9 mouse cellular contexts compared by ENCODE assay signal in genomic region chr5:52363468-52364150, GRCm38 (mm10). TPM values are rescaled to one million over a fixed set of nuclear protein-coding genes. Genes with fewer than 3 reads are reported as not detected.
DNase-seq lines count a peak whose midpoint lies in the region; ATAC-seq and TF ChIP-seq lines count a peak whose summit lies in the region.
"Had no signal": no experiment of that assay in that cellular context is flagged by ENCODE, and none has a peak within 500 bp of the region (broad histone marks: within the 10 kb centered on the region; RNA-seq: fewer than 3 reads in every experiment).

Gene Sod3 (plus strand): TSS chr5:52363791.

- peak within 1 kb of the TSS; percentile 19; the same call in 1 of the 2 replicates for H3K4me2 ChIP-seq in lung, postnatal 0 days (replicated peaks; ENCODE audit: low read depth, low read length)
- H3K4me2 ChIP-seq: limb, embryonic 13.5 days had no signal

- DNase-seq in right cerebral cortex, adult 18-20 months, result peak; percentile 18
- no peak for DNase-seq in right cerebral cortex, postnatal 14 days
- peak; percentile 58 for DNase-seq in heart, postnatal 4 days
- DNase-seq in lung, postnatal 0 days (ENCODE audit: low spot score), result peak; percentile 60
- DNase-seq in yolk sac, embryonic 10.5 days (ENCODE audit: low spot score), result peak; percentile 77
- no peak for DNase-seq in limb, embryonic 10.5 days (ENCODE audit: low spot score)
- no peak for DNase-seq in layer of hippocampus, postnatal 10 days (ENCODE audit: low spot score in 2 of 2)

- peak; percentile 70 for ATAC-seq in lung, postnatal 0 days

- no peak for TF ChIP-seq EP300 in lung, postnatal 0 days (IDR thresholded peaks at IDR 0.05)

- peak within 1 kb of the TSS; percentile 49 for H3K27ac ChIP-seq in embryonic fibroblast, embryonic 13.5 days (ENCODE audit: insufficient read depth, low read length)
- H3K27ac ChIP-seq in lung, postnatal 0 days (ENCODE audit: low read length), result no peak within 1 kb of the TSS
- H3K27ac ChIP-seq in limb, embryonic 10.5 days, result no peak within 1 kb of the TSS
- H3K27ac ChIP-seq: limb, embryonic 13.5 days had no signal

- TF ChIP-seq CTCF in embryonic fibroblast, embryonic 13.5 days (IDR thresholded peaks at IDR 0.05; ENCODE audit: borderline replicate concordance, insufficient read depth, low read length), result no peak
- peak; percentile 16; the same call in 1 of the 2 replicates for TF ChIP-seq CTCF in lung, postnatal 0 days (IDR thresholded peaks at IDR 0.05)

- no peaks in the 10 kb centered on the region for H3K4me1 ChIP-seq in embryonic fibroblast, embryonic 13.5 days (ENCODE audit: control insufficient read depth, insufficient read depth, low read length)
- H3K4me1 ChIP-seq in lung, postnatal 0 days (ENCODE audit: insufficient read depth, low read depth, low read length), result peaks cover 12% of the 10 kb centered on the region
- peaks cover 17% of the 10 kb centered on the region for H3K4me1 ChIP-seq in limb, embryonic 10.5 days

- 18% methylated on average over 11 of the region's 11 CpGs for WGBS in lung, postnatal 0 days
- 24% methylated on average over 11 of the region's 11 CpGs for WGBS in limb, embryonic 10.5 days

- peak; percentile 67 for TF ChIP-seq POLR2A in embryonic fibroblast, embryonic 13.5 days (IDR thresholded peaks at IDR 0.05; ENCODE audit: low read depth, low read length)

- H3K27me3 ChIP-seq in lung, postnatal 0 days (replicated peaks; ENCODE audit: insufficient read depth, low read length), result no peaks in the 10 kb centered on the region
- peaks cover 8% of the 10 kb centered on the region for H3K27me3 ChIP-seq in limb, embryonic 10.5 days (ENCODE audit: low read depth, poor library complexity, severe bottlenecking)

- no peaks in the 10 kb centered on the region for H3K36me3 ChIP-seq in lung, postnatal 0 days (ENCODE audit: insufficient read depth, low read length)
- no peaks in the 10 kb centered on the region for H3K36me3 ChIP-seq in limb, embryonic 10.5 days
- H3K36me3 ChIP-seq: limb, embryonic 13.5 days had no signal

- no peaks in the 10 kb centered on the region for H3K9me3 ChIP-seq in lung, postnatal 0 days (ENCODE audit: low read length)
- no peaks in the 10 kb centered on the region for H3K9me3 ChIP-seq in limb, embryonic 10.5 days (replicated peaks)
- H3K9me3 ChIP-seq: limb, embryonic 13.5 days had no signal

- H3K4me3 ChIP-seq in embryonic fibroblast, embryonic 13.5 days (ENCODE audit: insufficient read depth, low read length), result no peak within 1 kb of the TSS
- H3K4me3 ChIP-seq in lung, postnatal 0 days (ENCODE audit: low read depth, low read length), result no peak within 1 kb of the TSS
- no peak within 1 kb of the TSS for H3K4me3 ChIP-seq in limb, embryonic 10.5 days
- H3K4me3 ChIP-seq: limb, embryonic 13.5 days had no signal

- no peak within 1 kb of the TSS; the same call in 1 of the 2 replicates for H3K9ac ChIP-seq in lung, postnatal 0 days (replicated peaks; ENCODE audit: low read depth)
- H3K9ac ChIP-seq: limb, embryonic 13.5 days had no signal

RNA-seq across cellular contexts. Expression of gene Sod3, which starts in this region (rescaled TPM):
- 48.8 and 49.2 TPM in 2 replicates for polyA plus RNA-seq in embryonic fibroblast, embryonic 13.5 days (2011; ENCODE audit: insufficient read length, low read depth, missing spikeins)
- total RNA-seq in heart, postnatal 4 days (2021), result 1 to 10 TPM; 2.8 to 3.5 TPM
- polyA plus RNA-seq in lung, postnatal 0 days (2015; fragmentation: Nextera tagmentation; extraction: Ambion mirVana), result 11.9 and 16.8 TPM in 2 replicates
- 0.05 TPM in 1 of 2 replicates, not detected in the other for polyA plus RNA-seq in limb, embryonic 10.5 days (2016; fragmentation: Nextera tagmentation; extraction: Ambion mirVana)
- 1 to 10 TPM; 4.8 to 5.1 TPM for total RNA-seq in layer of hippocampus, postnatal 10 days (2021)

Comparison
In these comparisons a context has a peak if more than half of its experiments do, and no peak if none do; other contexts are left out.
1. RNA of gene Sod3 (polyA plus RNA-seq): 48.8 to 49.2 TPM in embryonic fibroblast, embryonic 13.5 days and 11.9 to 16.8 TPM in lung, postnatal 0 days; 0.05 TPM in limb, embryonic 10.5 days; every median in the first group is over 10 times any median in the second.
2. DNase-seq: peak in right cerebral cortex, adult 18-20 months (single experiment), heart, postnatal 4 days (single experiment), lung, postnatal 0 days (single experiment) and yolk sac, embryonic 10.5 days (single experiment); none in right cerebral cortex, postnatal 14 days (single experiment), limb, embryonic 10.5 days (single experiment) and layer of hippocampus, postnatal 10 days (0 of 2).